Mouse (Mus musculus): ENCODE data around the gene 6430531B16Rik.

- no peak for TF ChIP-seq CTCF (IDR thresholded peaks at IDR 0.05; ENCODE audit: control insufficient read depth, insufficient read depth, low read length)
- no peak for TF ChIP-seq POLR2A (IDR thresholded peaks at IDR 0.05; ENCODE audit: borderline replicate concordance, control insufficient read depth, low read depth, low read length)
Observed at GRCm38 (mm10) chr7:140004666-140005065, 26.1 kb upstream of the 6430531B16Rik start.
